Mouse (Mus musculus) forebrain, embryonic 12.5 days (tissue): ENCODE measurements around the gene Dync1i1. TPM values are rescaled to one million over a fixed set of nuclear protein-coding genes. Genes with fewer than 3 reads are reported as not detected.
"Not testable (repeated sequence)": the region's sequence is repeated elsewhere in the genome, so short reads cannot be mapped to it uniquely, and the experiment has no call there.

Experiments
- ATAC-seq: fragments of 200-750 bp; cut with Nextera tagmentation; 2 replicates; pipeline ENCODE4 v1.8.0; 2017; ENCODE audit warnings: moderate TSS enrichment; ENCODE audit not compliant: low FRiP score
- H3K27ac ChIP-seq: fragments of 300-500 bp; sonication (generic); 2 replicates; pipeline ENCODE4 v1.5.1; 2016; ENCODE audit warnings: mild to moderate bottlenecking
- H3K27me3 ChIP-seq: fragments of 300-500 bp; sonication (generic); 2 replicates; pipeline ENCODE4 v1.6.1; 2016; ENCODE audit warnings: mild to moderate bottlenecking
- H3K36me3 ChIP-seq: fragments of 300-500 bp; sonication (generic); replicated peaks from 2 replicates; pipeline ENCODE4 v1.6.1; 2016; ENCODE audit warnings: mild to moderate bottlenecking
- H3K4me1 ChIP-seq: fragments of 300-500 bp; sonication (generic); 2 replicates; pipeline ENCODE4 v1.6.1; 2016
- H3K4me2 ChIP-seq: fragments of 300-500 bp; sonication (generic); 2 replicates; pipeline ENCODE4 v1.6.1; 2016; ENCODE audit warnings: mild to moderate bottlenecking, moderate library complexity
- H3K4me3 ChIP-seq: fragments of 300-500 bp; sonication (generic); replicated peaks from 2 replicates; pipeline ENCODE4 v1.5.1; 2016; ENCODE audit warnings: mild to moderate bottlenecking
- H3K9ac ChIP-seq: fragments of 300-500 bp; sonication (generic); 2 replicates; pipeline ENCODE4 v1.6.1; 2016; ENCODE audit warnings: mild to moderate bottlenecking
- H3K9me3 ChIP-seq: fragments of 300-500 bp; sonication (generic); 2 replicates; pipeline ENCODE4 v1.6.1; 2016
- WGBS: fragments of 180-500 bp; shearing (Covaris S2); methylation state at CpG from one replicate; pipeline ENCODE4 v1.1.7; 2016; 5-methylcytosine and 5-hydroxymethylcytosine counted together
- polyA plus RNA-seq: library from polyadenylated mRNA; unstranded; fragments of >200 nt; fragmentation: Nextera tagmentation; extraction: Ambion mirVana; gene quantifications from 2 replicates; pipeline ENCODE4 v1.2.1, GENCODE M21; 2016

The Dync1i1 gene
- 5.0 and 5.4 TPM in 2 replicates for polyA plus RNA-seq

GRCm38 (mm10) chr6:5725611-5726236, at the start of gene Dync1i1:
Gene Dync1i1, plus strand, starts transcription at chr6:5725639.
- Histone ChIP-seq H3K4me3 (peak within 1 kb of the TSS; percentile 50), H3K36me3 (no peaks in the 10 kb centered on the region), H3K4me2 (peak within 1 kb of the TSS; percentile 84), H3K9ac (peak within 1 kb of the TSS; percentile 50), H3K27me3 (0 out of 2 replicates have a peak, but pooled peaks cover 11% of the 10 kb centered on the region), H3K27ac (no peak within 1 kb of the TSS), H3K9me3 (no peaks in the 10 kb centered on the region), H3K4me1 (peaks cover 11% of the 10 kb centered on the region)
- 1% methylated on average over 39 of the region's 40 CpGs for WGBS
- ATAC-seq, result peak; percentile 93

DNA sequence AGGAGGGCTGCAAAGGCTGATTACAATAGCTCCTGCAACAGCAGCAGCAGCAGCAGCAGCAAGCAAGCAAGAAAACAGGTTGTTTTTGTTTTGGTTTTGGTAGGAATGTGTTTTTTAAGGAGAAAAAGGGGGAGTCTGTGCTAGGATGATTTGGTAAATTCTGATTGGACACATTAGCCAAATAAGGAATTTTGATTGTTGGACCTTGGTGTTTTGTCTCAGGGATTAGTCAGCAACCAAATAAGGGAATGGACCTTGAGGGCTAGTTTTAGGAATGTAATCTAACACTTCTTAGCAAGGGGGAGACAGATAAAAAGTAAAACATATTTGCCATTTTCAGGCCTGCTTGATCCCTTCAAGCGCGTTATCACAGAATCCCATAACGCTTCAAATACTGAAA, 45.7 kb upstream of the Dync1i1 start:
- Histone ChIP-seq H3K4me2 (no peak overlapping the region), H3K9ac (no peak overlapping the region), H3K27me3 (no peaks in the 10 kb centered on the region), H3K9me3 (no peaks in the 10 kb centered on the region), H3K4me1 (no peaks in the 10 kb centered on the region), H3K4me3 (no peak overlapping the region), H3K27ac (no peak overlapping the region), H3K36me3 (no peaks in the 10 kb centered on the region)
- 92% methylated on average over 3 of the region's 3 CpGs for WGBS
- no peak for ATAC-seq

- no peak overlapping the region for H3K4me2 ChIP-seq
- no peaks in the 10 kb centered on the region for H3K9me3 ChIP-seq
- H3K9ac ChIP-seq, result no peak overlapping the region
- WGBS, result 86% methylated on average over 2 of the region's 2 CpGs
- no peaks in the 10 kb centered on the region for H3K36me3 ChIP-seq
- ATAC-seq, result no peak
- no peaks in the 10 kb centered on the region for H3K27me3 ChIP-seq
- no peak overlapping the region for H3K27ac ChIP-seq
- no peak overlapping the region for H3K4me3 ChIP-seq
- no peaks in the 10 kb centered on the region for H3K4me1 ChIP-seq
Measured at GRCm38 (mm10) chr6:5701826-5702225, 23.6 kb upstream of the Dync1i1 start.

DNA sequence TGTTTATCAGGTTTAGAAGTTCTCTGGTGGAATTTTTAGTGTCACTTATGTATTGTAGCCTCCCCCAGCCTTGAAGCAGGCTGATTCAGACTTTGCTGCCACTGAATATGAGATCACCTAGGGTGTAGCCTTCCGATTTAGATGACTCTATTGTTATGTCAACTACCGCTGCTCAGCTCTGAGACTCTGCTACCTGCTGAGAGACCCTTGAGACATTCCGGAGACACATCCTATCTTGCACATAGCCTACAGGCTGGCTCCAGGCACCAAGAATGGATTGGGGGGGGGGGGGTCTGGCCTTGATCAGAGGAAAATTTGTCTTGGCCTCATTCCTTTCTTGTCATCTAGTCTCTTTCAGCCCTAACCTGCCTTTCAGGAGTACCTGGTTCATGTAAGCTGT, 17.5 kb upstream of the Dync1i1 start:
- H3K9ac ChIP-seq, H3K4me3 ChIP-seq, ATAC-seq, H3K27ac ChIP-seq, H3K36me3 ChIP-seq, H3K9me3 ChIP-seq, H3K27me3 ChIP-seq, H3K4me2 ChIP-seq, H3K4me1 ChIP-seq: not testable (repeated sequence)
- 37% methylated on average over 3 of the region's 3 CpGs for WGBS

- Histone ChIP-seq H3K4me3 (no peak overlapping the region), H3K4me2 (no peak overlapping the region), H3K27me3 (no peaks in the 10 kb centered on the region), H3K9me3 (no peaks in the 10 kb centered on the region), H3K36me3 (no peaks in the 10 kb centered on the region), H3K27ac (no peak overlapping the region), H3K9ac (no peak overlapping the region), H3K4me1 (no peaks in the 10 kb centered on the region)
- 72% methylated on average over 3 of the region's 3 CpGs for WGBS
- ATAC-seq, result no peak
Measured at GRCm38 (mm10) chr6:5710063-5710605, 15.3 kb upstream of the Dync1i1 start.

- H3K9me3 ChIP-seq, result no peaks in the 10 kb centered on the region
- no peak overlapping the region for H3K27ac ChIP-seq
- H3K36me3 ChIP-seq, result no peaks in the 10 kb centered on the region
- WGBS, result 95% methylated on average over 3 of the region's 3 CpGs
- ATAC-seq, result no peak
- no peaks in the 10 kb centered on the region for H3K4me1 ChIP-seq
- no peak overlapping the region for H3K4me2 ChIP-seq
- no peaks in the 10 kb centered on the region for H3K27me3 ChIP-seq
- no peak overlapping the region for H3K4me3 ChIP-seq
- no peak overlapping the region for H3K9ac ChIP-seq
Measured at GRCm38 (mm10) chr6:5712620-5713019, 12.8 kb upstream of the Dync1i1 start.

DNA sequence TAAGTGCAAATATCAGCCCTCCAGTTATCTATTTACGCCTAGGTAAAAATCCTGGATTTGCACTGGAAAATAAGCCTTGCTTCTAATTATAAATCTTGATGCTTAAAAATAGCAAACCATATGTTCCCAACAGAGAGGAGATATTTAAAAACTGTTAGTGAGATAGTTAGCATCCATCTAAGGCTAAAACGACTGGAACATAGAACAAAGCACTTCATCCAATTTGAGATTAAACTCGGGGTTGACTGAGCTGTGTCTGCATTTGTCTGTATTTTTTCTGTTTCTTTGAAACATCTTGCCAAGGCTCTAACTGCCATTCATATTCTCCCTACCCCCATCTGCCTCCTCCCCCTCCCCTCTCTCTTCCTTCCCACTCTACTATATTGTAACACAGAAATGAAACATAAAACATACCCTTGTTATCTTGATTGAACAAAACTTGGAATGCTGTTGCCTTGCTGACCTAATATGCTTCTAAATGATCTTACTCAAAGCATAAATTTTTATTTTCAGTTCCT, 10.3 kb upstream of the Dync1i1 start:
- H3K4me3 ChIP-seq, result no peak overlapping the region
- H3K27ac ChIP-seq, result no peak overlapping the region
- no peak overlapping the region for H3K4me2 ChIP-seq
- H3K9ac ChIP-seq, result no peak overlapping the region
- no peaks in the 10 kb centered on the region for H3K4me1 ChIP-seq
- no peaks in the 10 kb centered on the region for H3K36me3 ChIP-seq
- ATAC-seq, result no peak
- H3K27me3 ChIP-seq, result no peaks in the 10 kb centered on the region
- no peaks in the 10 kb centered on the region for H3K9me3 ChIP-seq
- 79% methylated on average over 3 of the region's 3 CpGs for WGBS

DNA sequence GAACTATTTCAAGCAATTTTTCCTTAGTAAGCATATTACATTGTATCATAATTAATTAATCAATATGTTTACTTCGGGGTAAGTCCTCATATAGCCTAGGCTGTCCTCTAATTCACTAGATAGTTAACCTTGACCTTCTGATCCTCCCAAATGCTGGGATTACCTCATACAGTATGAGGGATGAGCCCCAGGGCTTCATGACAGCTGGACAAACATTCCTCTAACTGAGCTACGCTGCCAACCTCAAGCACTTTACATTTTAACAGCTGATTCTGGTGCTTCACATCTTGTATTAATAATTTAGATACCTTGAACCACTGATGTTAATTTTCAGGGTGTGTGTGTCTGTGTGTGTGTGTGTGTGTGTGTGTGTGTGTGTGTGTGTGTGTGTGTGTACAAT, 6.5 kb upstream of the Dync1i1 start:
- H3K27ac ChIP-seq, result no peak overlapping the region
- no peak overlapping the region for H3K4me3 ChIP-seq
- 73% methylated on average over 2 of the region's 2 CpGs for WGBS
- H3K9ac ChIP-seq, result no peak overlapping the region
- H3K4me1 ChIP-seq, result no peaks in the 10 kb centered on the region
- H3K9me3 ChIP-seq, result no peaks in the 10 kb centered on the region
- H3K27me3 ChIP-seq, result no peaks in the 10 kb centered on the region
- H3K36me3 ChIP-seq, result no peaks in the 10 kb centered on the region
- no peak for ATAC-seq
- H3K4me2 ChIP-seq, result no peak overlapping the region

DNA sequence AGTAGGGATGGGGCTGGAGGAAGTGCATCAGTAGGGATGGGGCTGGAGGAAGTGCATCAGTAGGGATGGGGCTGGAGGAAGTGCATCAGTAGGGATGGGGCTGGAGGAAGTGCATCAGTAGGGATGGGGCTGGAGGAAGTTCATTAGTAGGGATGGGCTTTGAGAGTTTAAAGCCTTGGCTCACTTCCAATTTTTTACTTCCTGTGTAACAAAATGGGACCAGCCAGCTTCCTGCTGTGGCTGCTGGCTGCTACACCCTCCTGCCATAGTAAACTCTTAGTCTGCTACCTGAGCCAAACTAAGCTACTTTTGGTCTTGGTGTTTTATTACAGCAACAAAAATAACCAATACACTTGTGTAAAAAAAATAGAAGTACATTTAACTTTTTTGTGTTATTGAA, 4.7 kb upstream of the Dync1i1 start:
- H3K4me2 ChIP-seq, ATAC-seq, H3K9ac ChIP-seq, H3K36me3 ChIP-seq, H3K4me1 ChIP-seq, H3K27ac ChIP-seq, H3K9me3 ChIP-seq, H3K4me3 ChIP-seq, H3K27me3 ChIP-seq: not testable (repeated sequence)

- Histone ChIP-seq H3K4me1 (peaks cover 11% of the 10 kb centered on the region), H3K27me3 (0 out of 2 replicates have a peak, but pooled peaks cover 11% of the 10 kb centered on the region), H3K9me3 (no peaks in the 10 kb centered on the region), H3K27ac (no peak overlapping the region), H3K4me2 (no peak overlapping the region), H3K9ac (no peak overlapping the region), H3K36me3 (no peaks in the 10 kb centered on the region), H3K4me3 (no peak overlapping the region)
- WGBS, result 82% methylated on average over 1 of the region's 1 CpGs
- no peak for ATAC-seq
Measured at GRCm38 (mm10) chr6:5723986-5724385, 1.5 kb upstream of the Dync1i1 start.

DNA sequence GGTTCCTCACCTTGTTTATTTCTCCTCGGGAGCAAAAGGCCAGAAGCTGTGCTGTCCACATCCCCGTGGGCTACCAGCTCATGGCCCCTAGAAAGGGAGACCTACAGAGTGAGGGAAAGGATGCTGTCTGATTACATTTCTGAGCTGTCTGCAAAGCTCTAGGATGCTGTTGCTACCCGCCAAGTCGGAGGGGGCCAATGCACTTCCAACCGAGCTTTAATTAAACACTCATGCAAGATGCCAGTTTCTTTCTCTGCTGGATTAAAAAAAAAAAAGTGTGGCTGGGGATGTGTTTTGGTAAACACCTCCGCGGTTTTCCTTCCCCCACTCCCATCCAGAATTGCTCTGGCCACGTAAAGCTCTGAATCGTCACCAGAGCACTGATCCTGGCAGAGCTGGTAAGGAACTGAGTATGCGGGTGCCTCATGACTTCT, 815 bp downstream of the Dync1i1 start:
- 0 out of 2 replicates have a peak, but pooled peaks have one; percentile 21 for ATAC-seq
- H3K4me1 ChIP-seq, result peaks cover 11% of the 10 kb centered on the region
- H3K9me3 ChIP-seq, result no peaks in the 10 kb centered on the region
- peak overlapping the region; percentile 50 for H3K4me3 ChIP-seq
- 0 out of 2 replicates have a peak, but pooled peaks cover 11% of the 10 kb centered on the region for H3K27me3 ChIP-seq
- H3K9ac ChIP-seq, result peak overlapping the region; percentile 50; the same call in 1 of the 2 replicates
- H3K27ac ChIP-seq, result no peak overlapping the region
- H3K4me2 ChIP-seq, result peak overlapping the region; percentile 84
- no peaks in the 10 kb centered on the region for H3K36me3 ChIP-seq
- 1% methylated on average over 10 of the region's 10 CpGs for WGBS

DNA sequence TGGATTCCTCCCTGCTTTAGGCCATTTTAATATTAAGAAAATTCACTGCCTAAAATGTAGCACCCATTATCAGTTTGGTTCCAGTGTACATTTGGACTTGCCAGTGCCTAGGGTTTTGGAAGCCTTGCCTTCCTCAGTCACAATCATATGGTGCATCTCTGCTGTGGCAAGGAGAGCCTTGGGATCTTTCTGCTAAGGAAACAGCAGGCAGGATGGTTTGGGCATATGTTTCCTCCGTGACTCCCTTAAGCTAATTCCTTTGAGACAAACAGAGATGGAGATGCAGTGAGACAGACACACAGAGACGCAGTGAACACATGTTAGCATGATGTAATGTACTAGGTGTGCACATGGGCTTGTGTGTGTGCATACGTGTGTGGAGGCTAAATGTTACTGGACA, 7.8 kb downstream of the Dync1i1 start:
- Histone ChIP-seq H3K9me3 (no peaks in the 10 kb centered on the region), H3K27ac (no peak overlapping the region), H3K4me1 (no peaks in the 10 kb centered on the region), H3K36me3 (no peaks in the 10 kb centered on the region), H3K27me3 (no peaks in the 10 kb centered on the region), H3K4me3 (no peak overlapping the region), H3K4me2 (no peak overlapping the region), H3K9ac (no peak overlapping the region)
- no peak for ATAC-seq
- WGBS, result 89% methylated on average over 3 of the region's 3 CpGs

DNA sequence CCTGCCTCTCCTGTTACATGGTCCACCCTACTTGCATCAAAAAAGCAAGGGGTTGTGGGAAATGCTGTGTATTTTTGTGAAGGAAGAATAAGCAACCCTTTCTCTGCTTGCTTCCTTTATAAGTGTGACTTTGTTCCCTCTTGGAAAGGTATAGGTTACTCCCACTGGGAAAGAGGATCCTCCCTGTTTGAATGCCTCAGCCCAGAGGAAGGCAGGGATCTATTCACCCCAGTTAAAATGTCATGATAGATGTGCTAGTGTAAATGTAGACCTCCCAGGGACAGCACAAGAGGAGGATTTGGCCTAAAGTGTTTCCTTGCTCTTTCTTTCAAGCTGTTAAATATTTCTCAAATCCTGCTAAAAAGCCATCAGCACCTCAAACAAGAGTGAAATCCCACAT, 9.0 kb downstream of the Dync1i1 start:
- H3K27ac ChIP-seq, result no peak overlapping the region
- no peak for ATAC-seq
- no peak overlapping the region for H3K4me3 ChIP-seq
- H3K27me3 ChIP-seq, result no peaks in the 10 kb centered on the region
- no peak overlapping the region for H3K4me2 ChIP-seq
- no peak overlapping the region for H3K9ac ChIP-seq
- H3K9me3 ChIP-seq, result no peaks in the 10 kb centered on the region
- H3K36me3 ChIP-seq, result no peaks in the 10 kb centered on the region
- no peaks in the 10 kb centered on the region for H3K4me1 ChIP-seq
